Mouse (Mus musculus) liver, adult 2 months (tissue): ENCODE results near the gene Gm20388.

Experiments used
- CTCF ChIP-seq: fragments of 200-500 bp; IDR thresholded peaks from 2 replicates; pipeline ENCODE4 v1.5.1; 2011; ENCODE audit warnings: low read depth, low read length, control low read depth
- POLR2A ChIP-seq: fragments of 200-500 bp; IDR thresholded peaks from 2 replicates; pipeline ENCODE4 v1.6.1; 2011; ENCODE audit warnings: low read length, control low read depth; ENCODE audit not compliant: insufficient read depth; ENCODE audit errors: extremely low read depth

- TF ChIP-seq CTCF (no peak), POLR2A (no peak)
Measured at GRCm38 (mm10) chr8:123412560-123413170, 3502.0 kb downstream of the Gm20388 start.
